Mouse (Mus musculus): ENCODE data around the gene Dpm3. TPM values are rescaled to one million over a fixed set of nuclear protein-coding genes. Genes with fewer than 3 reads are reported as not detected.

Dpm3 gene
- total and polyA plus RNA-seq, 3 experiments, result 237 to 271 TPM; not detected in 1

DNA sequence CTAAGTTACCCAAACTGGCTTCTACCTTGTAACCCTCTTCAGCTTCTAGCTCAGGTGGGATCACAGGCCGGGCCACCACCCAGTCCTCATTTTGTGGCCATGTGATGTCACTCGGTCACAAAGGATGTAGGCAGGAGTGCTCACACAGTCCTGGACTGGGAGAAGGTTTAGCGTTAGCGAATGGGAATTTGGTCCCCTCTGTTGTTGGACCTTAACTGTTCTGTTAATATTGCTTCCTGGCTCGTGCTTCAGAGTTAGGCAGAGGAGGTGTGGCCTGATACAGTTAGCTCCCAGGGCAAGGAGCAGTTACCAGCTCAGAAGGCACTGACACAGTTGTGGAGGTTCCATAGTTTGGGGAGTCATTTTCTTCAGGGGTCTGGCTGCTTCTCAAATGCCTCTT lies 35.0 kb downstream of the Dpm3 start:
- Histone ChIP-seq H3K79me2 (ENCODE audit: control insufficient read depth, insufficient read depth, low read length, poor library complexity) (no peaks in the 10 kb centered on the region), H3K27me3 (ENCODE audit: control insufficient read depth in 1 of 2, insufficient read depth in 2 of 2, low read length in 2 of 2) (peaks cover 0 to 2% of the 10 kb centered on the region in 2 experiments; a peak in 1 of 4 replicates), H3K9me3 (replicated peaks; ENCODE audit: insufficient read depth, low read length) (no peaks in the 10 kb centered on the region), H3K9ac (ENCODE audit: control insufficient read depth, low read depth, low read length, poor library complexity, severe bottlenecking) (no peak overlapping the region), H3K4me1 (ENCODE audit: control insufficient read depth in 1 of 2, insufficient read depth in 2 of 2, low read length in 2 of 2) (peaks cover 12 to 22% of the 10 kb centered on the region in 2 experiments), H3K4me3 (ENCODE audit: control insufficient read depth in 1 of 2, insufficient read depth in 1 of 2, low read depth in 2 of 2, low read length in 2 of 2) (no peak overlapping the region), H3K27ac (ENCODE audit: control insufficient read depth, low read depth, low read length) (no peak overlapping the region), H3K36me3 (ENCODE audit: control insufficient read depth in 1 of 2, insufficient read depth in 2 of 2, low read length in 2 of 2) (peaks cover 0 to 13% of the 10 kb centered on the region in 2 experiments; a peak in 2 of 4 replicates)
- TF ChIP-seq JUND (IDR thresholded peaks at IDR 0.05; ENCODE audit: low read depth, low read length), result no peak
- no peak for DNase-seq (ENCODE audit: low read depth, low spot score)

DNA sequence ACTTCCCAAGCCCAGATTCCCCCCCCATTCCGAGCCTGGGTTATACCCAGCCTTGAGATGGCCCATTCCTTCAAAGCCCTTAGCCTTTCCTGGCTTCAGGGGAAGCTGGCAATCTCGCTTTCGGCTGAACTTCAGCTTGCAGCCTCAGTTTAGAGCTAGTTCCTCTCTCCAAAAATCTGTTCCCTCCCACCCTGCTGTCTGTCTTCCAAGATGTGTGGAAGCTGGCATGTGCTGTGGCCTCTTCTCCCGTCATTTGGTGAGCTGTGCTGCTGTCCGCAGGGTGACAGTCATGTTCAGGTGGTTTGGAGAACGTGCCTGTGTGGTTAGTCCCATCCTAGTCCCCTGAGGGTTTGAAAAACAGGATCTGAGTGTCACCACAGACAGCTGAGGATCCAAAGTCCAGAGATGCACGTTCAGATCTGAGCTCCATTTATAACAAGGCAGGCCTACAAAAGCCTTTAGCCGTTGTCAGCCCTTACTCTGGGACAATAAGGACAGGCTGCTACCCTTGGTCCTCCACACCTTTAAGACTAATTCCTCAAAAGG lies 36.6 kb downstream of the Dpm3 start:
- Histone ChIP-seq H3K79me2 (ENCODE audit: control insufficient read depth, insufficient read depth, low read length, poor library complexity) (no peaks in the 10 kb centered on the region), H3K27me3 (ENCODE audit: control insufficient read depth in 1 of 2, insufficient read depth in 2 of 2, low read length in 2 of 2) (no peaks in the 10 kb centered on the region), H3K27ac (ENCODE audit: control insufficient read depth, low read depth, low read length) (no peak overlapping the region), H3K9ac (ENCODE audit: control insufficient read depth, low read depth, low read length, poor library complexity, severe bottlenecking) (no peak overlapping the region), H3K4me3 (ENCODE audit: control insufficient read depth in 1 of 2, insufficient read depth in 1 of 2, low read depth in 2 of 2, low read length in 2 of 2) (no peak overlapping the region), H3K9me3 (replicated peaks; ENCODE audit: insufficient read depth, low read length) (no peaks in the 10 kb centered on the region), H3K4me1 (ENCODE audit: control insufficient read depth in 1 of 2, insufficient read depth in 2 of 2, low read length in 2 of 2) (peaks cover 12 to 22% of the 10 kb centered on the region in 2 experiments), H3K36me3 (ENCODE audit: control insufficient read depth in 1 of 2, insufficient read depth in 2 of 2, low read length in 2 of 2) (peaks cover 0 to 13% of the 10 kb centered on the region in 2 experiments; a peak in 2 of 4 replicates)
- no peak for DNase-seq (ENCODE audit: low read depth, low spot score)
- no peak for TF ChIP-seq GATA1 (IDR thresholded peaks at IDR 0.05; ENCODE audit: low read depth, low read length)
- no peak for TF ChIP-seq MYB (IDR thresholded peaks at IDR 0.05; ENCODE audit: low read depth, low read length)
- no peak for TF ChIP-seq ZKSCAN1 (IDR thresholded peaks at IDR 0.05; ENCODE audit: low read depth, low read length)
- no peak for TF ChIP-seq SMC3 (IDR thresholded peaks at IDR 0.05; ENCODE audit: low read depth, low read length)
- TF ChIP-seq RAD21 (IDR thresholded peaks at IDR 0.05; ENCODE audit: low read depth, low read length), result no peak
- TF ChIP-seq ETS1 (IDR thresholded peaks at IDR 0.05; ENCODE audit: low read depth, low read length), result no peak
- TF ChIP-seq NRF1 (IDR thresholded peaks at IDR 0.05; ENCODE audit: insufficient read depth, low read depth, low read length, poor library complexity, severe bottlenecking), result no peak
- TF ChIP-seq USF2 (IDR thresholded peaks at IDR 0.05; ENCODE audit: borderline replicate concordance in 1 of 2, insufficient read depth in 1 of 2, low read depth in 1 of 2, low read length in 2 of 2), result no peak
- TF ChIP-seq UBTF (IDR thresholded peaks at IDR 0.05; ENCODE audit: borderline replicate concordance, insufficient read depth, low read depth, low read length), result no peak
- TF ChIP-seq ZC3H11A (IDR thresholded peaks at IDR 0.05; ENCODE audit: low read depth, low read length), result no peak
- TF ChIP-seq GABPA (IDR thresholded peaks at IDR 0.05; ENCODE audit: low read depth, low read length), result no peak
- TF ChIP-seq HCFC1 (IDR thresholded peaks at IDR 0.05; ENCODE audit: low read depth, low read length), result no peak

All from MEL (cell line).